Mouse (Mus musculus) spleen, adult 12 weeks (tissue): Measurements from ENCODE around the gene Lonp2.
A peak's percentile ranks its signal among the peaks of the same experiment; 100 is the strongest.

Experiments
- DNase-seq: peaks from one replicate; pipeline ENCODE4 v3.0.0; 2022; ENCODE audit warnings: low spot score

Lonp2 gene

DNA sequence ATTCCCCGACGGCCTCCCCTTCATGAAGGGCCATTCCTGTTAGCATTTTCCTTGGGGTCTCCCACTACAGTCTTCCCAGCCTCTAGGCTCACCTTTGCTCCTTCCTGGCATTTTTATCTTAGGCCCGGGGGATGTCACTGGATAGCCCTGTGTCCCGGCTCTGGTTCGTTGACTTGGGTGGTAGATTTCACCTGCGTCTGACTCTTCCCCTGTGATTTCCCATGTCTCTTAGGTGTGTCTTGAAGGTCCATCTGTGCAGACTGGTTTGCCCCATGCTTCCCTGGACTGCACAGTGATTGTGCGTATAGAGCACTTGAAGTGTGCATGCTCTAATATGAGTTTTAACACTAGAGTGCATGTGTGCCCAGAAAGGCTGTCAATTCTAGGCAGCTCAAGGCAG is 1.1 kb downstream of the Lonp2 start:
- DNase-seq, result no peak

DNA sequence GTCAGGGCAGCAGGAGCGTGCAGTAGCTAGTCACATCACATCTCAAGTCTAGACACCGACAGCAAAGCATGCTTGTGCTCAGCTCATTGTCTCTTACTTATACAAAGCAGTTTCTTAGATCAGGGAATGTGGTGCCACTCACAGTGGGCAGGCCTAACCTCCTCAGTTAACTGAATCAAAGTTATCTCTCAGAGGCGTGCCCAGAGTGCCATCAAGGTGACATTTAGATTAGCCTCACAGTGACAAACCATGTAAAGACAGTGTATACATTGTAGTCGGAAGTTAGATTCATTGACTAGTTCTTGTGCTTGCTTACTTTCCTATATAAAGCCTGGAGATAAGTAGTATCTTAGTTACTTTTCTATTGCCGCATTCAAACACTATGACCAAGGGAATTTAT is 6.4 kb downstream of the Lonp2 start:
- no peak for DNase-seq

DNA sequence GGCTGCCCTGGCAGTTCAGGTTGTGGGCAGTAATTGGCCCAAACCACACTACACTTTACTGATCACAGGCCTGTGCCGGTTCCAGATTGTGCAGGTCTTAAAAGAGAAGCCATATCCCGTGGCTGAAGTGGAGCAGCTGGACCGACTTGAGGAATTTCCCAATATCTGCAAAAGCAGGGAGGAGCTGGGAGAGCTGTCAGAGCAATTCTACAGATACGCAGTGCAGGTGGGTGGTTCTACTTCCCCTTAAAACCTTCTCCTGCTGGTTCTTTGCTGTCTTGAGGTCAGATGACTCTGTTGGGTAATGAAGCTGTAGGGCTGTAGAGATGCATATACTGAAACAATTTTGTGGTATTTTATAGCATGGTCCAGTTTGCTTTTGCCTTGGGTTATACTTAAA is 7.6 kb downstream of the Lonp2 start:
- no peak for DNase-seq

DNA sequence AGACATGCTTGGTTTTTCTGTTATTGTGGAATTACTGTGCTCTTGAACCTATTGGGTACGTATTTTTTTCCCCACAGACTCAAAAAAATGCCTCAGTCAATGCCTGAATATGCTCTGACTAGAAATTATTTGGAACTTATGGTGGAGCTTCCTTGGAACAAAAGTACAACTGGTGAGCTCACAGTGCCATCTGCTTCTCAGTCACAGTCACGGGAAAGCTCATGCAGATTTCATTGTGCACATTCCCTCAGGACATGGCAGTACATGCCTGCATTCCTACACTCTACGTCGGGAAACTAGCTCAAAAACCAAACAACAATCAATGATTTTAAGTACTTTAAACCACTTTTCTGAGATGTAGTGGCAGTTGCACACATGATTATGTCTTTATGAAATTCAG is 14.0 kb downstream of the Lonp2 start:
- DNase-seq, result no peak

DNA sequence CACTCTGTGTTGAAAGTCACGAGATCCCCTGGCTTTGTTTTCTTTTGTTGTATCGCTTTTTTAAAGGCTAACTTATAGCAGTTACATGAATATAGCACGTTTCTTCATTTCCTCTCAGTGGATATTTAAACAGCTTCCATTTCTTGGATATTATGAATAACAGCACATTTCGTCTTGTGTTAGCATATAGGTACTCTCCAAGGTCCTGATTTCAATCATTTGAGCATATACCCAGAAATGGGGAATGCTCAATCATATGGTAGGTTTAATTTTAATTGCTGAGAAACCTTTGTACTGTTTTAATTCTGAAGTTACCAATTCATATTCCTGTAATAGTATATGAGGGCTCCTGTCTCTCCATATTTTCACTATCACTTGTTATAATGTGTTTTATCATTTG is 15.1 kb downstream of the Lonp2 start:
- no peak for DNase-seq

DNA sequence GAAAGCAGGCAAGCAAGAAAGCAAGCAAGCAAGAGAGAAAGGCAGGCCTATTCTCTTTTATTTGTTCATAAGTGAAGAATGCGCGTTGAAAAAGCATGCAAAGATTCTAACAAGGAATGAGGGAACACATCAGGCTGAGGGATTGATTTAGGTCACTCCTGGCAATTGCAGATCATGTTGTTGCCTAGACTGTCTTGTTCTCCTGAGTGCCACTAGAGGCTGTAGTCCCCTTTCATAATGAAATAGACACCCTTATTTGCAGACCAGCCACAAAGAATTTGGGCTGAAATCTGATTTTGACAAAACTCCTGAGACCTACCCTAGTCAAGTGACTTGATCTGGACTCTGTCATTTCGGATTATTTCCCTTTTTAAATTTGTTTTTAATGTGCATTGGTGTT is 18.8 kb downstream of the Lonp2 start:
- no peak for DNase-seq

DNA sequence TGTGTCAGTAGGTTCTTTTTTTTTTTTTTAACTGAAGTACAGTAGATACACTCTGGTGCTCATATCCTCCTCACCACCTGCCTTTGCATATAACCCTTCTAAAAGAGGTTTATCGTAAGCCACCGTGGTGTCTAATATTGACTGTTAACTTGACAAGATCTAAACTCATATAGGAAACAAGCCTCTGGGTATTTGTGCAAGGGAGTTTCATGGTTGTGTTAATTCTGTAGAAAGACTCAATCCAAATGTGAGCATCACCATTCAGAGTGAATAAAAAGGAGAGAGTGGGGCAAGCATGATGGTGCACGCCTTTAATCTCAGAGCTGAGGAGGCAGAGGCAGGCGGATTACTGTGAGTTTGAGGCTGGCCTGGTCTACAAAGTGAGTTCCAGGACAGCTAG is 20.8 kb downstream of the Lonp2 start:
- no peak for DNase-seq

DNA sequence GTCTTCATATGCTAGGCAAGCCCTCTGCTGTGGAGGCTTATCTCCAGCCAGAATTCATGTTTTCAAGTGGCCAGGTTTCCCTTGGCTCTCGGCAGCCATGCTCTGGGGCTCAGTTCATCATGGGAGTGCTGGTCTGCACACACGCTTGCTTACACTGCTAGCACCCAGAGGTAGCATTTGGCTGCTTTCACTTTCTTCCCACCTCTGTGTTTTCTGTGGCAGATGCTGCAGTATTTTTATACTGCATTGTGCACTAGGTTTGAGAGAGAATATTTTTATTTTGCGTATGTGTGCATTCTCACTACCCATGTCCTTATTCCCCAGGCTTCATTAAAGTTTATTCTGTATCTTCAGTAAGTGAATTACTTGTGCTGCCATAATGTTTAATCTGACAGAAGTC is 23.9 kb downstream of the Lonp2 start:
- DNase-seq, result no peak

DNA sequence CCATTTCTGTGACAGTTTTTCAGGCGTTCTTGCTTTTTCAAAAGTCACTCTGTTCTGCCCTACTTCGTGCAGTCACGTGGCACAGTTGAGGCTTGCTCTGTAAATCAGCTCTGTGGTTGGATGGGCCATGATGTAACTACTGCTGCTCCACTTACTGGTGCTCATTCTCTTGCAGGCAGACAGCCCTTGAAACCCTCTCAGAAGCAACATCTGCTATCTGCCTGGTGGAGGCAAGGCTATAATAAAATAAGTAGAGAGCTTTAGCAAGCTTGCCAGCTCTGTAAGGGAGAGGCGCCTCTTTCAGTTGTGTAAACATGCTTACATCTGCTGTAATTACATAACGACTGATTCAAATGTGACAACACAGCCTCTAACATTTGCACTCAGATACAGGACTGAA is 27.6 kb downstream of the Lonp2 start:
- no peak for DNase-seq

DNA sequence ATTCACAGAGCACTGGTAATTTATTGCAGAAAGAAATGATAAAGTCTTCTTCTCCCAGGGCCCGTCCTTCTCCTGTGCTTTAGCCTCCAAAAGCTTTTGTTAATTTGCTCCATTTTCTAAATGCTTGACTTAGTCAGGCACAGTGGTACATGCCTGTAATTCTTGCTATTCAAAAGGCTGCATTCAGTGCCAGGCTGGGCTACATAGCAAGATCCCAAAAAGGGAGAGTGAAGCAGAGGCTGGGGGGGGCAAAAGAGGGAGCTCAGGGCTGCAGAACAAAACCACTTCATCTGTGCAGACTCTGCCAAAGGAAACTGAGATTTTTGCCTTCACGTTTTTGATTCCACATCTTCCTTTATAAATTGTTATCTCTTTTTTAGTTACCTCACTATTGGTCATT is 28.7 kb downstream of the Lonp2 start:
- no peak for DNase-seq

DNA sequence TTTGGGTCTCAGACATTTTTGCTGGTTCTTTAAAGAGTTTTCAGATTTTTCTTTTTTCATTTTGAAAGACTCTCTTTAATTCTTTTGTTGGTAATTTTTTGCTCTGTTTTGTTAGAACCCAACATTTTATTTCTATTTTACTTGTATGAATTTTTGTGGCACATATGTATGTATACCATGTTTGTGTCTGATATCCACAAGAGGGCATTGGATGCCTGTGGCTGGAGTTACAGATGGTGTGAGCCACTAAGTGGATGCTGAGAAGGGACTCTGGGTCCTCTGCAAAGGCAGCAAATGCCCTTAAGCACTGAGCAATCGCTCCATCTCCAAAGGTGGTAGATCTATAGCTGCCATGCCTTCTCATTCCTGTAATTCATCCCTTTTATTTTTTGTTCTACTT is 30.7 kb downstream of the Lonp2 start:
- no peak for DNase-seq

DNA sequence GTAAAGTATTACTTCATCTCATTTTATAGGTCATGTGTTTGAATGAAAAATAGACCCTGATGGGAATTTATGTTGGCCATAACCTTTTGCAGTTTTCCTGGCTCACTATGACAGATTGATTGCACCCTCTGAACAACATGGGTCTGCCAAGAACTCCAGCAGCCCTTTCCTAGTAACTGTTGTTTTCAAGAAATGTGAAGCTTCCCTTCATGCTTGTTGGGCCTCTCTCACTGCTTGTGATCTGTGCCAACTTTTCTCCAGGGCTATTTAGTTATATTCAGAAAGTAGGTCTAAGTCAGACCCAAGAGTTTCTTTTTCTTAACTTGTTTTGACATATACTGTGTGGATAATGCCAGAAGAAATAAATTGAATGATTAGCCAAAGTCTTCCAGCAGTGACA is 44.9 kb downstream of the Lonp2 start:
- DNase-seq, result no peak

DNA sequence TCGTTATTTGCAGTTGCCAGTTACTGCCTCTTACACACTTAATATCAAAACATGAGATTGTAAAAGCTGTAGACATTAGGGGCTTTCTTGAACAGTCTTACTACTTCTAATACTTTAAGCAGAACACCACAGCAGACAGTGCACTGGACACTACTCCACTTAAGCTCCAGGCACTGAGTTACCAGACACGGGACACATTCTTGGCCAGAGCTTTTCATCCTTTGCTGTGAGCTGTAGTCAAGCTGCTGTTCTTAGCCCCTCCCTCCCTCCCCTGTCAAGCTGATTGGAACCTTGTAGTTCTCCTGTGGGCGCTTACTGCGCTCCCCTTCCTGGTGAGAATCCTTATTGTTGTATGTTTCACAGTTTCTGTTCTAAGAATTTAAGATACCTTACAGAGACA is 45.4 kb downstream of the Lonp2 start:
- no peak for DNase-seq

DNA sequence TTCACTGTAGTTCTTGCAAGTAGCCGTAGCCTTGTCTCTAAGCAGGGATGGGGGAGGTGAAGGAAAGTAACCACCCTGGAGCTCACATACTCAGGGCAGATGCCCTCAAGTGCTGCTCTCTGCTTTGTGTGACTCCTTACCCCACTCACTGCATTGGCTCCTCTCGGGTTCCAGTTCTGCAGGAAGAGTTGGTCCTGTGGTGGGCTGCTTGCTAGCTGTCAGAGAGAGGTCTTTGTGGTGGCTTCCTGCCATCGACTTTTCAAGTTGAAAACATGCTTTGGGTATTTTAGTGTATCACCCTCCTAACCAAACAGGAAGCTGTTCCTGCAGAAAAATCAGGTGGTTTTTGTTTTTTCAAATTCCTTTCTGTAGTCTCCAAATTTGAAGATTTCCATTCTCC is 62.8 kb downstream of the Lonp2 start:
- no peak for DNase-seq

DNA sequence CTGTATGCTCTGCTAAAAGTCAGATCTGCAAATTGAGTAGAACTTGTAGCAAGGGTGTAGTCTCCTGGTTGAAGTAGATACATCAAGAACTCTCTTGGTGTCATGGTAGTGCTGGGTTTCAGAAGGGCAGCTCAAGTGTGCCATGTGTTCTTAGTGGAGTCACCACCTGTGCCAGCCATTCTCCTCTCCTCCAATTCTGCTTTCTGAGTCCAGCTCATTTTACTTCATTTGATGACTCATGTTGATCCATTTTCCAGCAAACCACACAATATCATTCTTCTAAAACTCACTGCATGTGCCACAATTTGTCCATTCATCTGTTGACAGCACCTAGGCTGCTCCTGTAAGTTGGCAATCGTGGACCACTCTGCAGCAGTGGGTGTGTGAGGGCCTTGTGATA is 68.3 kb downstream of the Lonp2 start:
- no peak for DNase-seq

DNA sequence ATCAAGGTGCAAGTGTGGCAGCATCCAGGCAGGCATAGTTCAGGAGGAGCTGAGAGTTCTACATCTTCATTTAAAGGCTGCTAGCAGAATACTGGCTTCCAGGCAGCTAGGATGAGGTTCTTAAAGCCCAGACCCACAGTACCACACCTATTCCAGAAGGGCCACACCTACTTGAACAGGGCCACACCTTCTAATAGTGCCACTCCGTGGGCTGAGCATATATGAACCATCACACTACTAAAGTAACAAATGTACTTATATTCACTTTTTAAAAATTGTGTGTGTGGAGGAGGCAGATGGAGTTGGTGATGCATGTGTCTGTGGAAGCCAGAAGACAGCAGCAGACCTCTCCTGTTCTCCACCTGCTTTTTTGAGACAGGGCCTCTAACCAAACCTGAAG is 70.2 kb downstream of the Lonp2 start:
- no peak for DNase-seq

DNA sequence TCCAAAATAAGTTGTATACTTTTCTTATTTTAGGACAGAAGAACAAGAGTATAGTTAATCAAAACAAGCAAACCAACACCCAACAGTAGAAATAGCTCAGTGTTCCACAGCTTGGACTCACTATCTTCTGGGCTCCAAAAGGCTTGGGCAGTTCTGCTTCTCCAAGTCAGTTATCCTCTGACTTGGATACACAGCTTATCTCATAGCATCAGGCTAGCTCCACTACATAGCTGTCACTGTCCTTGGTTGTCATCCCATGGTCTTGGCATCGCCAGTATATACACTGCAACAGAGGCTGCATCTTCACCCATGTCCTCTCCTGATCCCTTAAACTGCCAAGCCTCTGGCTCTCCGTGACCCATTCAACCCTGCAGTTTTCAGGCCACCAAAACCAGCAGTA is 71.9 kb downstream of the Lonp2 start:
- no peak for DNase-seq

DNA sequence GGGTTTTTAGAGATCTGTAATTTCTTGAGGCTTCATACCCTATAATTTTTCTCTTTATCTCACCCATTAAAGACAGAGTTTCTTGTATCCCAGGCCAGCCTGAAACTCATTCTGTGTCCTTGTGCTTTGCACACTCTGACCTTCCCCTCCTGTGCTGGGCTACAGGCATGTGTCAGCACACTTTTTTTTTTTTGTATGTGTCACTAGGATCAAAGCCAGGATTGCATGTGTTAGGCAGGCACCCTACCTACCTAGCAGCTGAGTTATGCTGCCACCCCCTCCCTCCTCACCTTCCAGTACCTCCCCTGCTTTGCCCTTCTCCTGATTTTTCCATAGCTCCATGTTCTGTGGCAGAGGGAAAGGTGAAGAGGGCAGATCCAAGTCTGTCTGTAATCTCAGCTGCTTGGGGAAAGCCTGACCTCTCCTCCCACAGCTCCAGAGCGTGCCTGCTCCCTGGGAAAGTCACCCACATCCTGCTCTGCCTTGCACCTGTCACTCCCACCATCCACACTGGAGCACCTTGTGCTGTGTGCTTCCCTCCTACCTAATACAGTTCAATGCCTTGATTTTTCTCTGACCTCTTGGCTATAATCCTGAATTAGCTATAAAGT is 75.1 kb downstream of the Lonp2 start:
- no peak for DNase-seq

DNA sequence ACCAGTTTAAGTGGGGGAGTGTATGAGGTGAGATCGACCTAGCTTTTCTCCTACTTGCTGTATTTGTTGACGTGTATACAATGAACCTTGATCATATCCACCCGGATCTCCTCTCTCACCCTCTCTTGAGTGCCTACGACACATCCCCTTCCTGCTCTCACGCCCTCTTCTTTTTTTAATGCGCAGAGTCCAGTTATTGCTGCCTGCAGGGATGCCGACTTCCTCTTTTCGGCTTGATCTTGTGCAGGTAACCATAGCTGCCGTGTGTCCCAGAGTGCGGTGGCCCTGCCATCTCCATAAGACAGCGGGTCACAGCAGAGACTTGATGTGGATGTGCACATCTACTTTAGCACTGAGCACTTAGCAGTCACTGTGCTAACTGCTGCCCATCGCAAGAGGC is 75.6 kb downstream of the Lonp2 start:
- DNase-seq, result no peak

DNA sequence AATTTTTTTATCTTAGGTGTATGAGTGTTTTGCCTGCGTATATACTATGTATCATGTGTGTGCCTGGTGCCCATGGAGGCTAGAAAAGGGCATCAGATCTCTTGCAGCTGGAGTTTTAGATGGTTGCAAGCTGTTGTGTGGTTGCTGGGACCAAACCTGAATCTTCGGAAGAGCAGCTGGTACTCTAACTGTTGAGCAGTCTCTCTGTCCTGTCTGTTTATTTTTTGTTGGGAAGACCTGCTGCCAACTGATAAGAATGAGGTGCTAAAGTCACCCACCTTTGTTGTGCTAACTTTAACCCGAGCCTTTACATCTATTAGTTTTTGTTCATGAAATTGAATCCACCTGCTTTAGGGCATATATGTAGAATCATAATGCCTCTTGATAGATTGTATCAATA is 78.6 kb downstream of the Lonp2 start:
- no peak for DNase-seq

DNA sequence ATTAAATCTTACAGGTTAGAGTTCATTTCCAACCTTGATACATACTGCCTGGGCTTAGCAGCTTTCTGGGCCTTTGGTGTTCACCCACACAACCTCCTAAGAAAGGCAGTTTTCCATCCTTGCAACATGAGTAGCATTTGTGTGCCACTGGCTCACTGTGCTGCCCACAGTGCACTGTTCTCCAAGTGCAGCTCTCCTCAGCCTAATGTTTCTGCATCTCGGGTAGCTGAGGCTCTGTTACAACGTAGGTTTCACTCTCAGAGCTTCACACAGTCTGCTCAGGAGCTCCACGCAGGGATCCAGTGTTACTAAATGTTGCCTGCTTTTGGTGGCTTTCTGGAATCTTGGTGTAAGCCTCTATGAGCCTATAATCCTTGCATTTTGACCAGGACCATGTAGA is 81.5 kb downstream of the Lonp2 start:
- no peak for DNase-seq

DNA sequence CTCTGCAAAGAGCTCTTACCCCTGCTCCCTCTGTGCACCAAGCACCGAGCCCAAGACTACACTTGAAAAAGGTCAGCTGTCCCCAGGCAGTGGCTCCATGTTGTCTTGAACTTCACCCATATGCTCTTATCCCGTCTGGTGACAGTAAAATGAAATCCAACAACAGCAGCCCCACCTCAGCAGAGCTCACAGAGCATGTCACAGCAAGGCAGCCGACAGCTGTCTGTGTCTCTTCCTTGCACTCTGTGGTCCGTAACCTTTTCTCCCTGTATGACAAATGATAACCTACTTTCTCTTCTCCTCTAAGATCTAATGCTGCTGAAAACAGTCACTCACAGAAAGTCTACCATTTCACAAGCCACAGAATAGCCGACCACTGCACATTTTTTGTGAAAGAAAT is 82.9 kb downstream of the Lonp2 start:
- no peak for DNase-seq

DNA sequence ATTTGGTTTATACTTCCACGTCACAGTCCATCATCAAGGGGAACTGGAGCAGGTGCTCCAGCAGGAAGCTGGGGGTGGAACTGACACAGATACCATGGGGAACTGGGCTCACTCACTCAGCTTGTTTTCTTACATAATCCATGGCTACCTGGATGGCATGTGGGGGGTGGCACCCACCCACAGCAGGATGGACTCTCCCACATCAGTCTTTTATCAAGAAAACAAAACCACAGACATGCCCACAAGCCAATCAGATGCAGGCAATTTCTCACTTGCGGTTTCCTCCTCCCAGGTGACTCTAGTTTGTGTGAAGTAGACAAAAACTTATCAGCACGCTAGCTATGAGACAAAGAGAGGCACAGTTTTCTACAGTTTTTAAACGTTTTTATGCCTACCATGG is 84.0 kb downstream of the Lonp2 start:
- DNase-seq, result peak; percentile 45

DNA sequence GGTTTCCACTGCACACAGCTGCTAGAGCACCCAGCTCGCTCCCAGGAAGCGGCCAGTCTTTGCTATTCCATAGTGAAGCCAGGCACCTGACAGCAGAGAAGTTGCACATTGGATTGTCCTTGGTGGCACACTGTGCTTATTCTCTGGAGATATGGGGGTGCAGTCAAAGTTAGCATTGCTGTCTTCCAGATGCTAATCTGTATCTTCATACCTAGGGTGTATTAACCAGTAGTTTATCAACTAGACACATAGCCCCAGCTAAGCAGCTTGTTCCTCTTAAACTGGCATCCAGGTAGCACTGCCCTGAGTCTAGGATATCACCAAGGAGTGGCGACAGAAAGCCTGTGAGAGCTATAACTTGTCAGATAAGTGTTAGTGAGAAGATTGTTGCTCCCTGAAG is 88.8 kb downstream of the Lonp2 start:
- no peak for DNase-seq
